Mouse (Mus musculus): ENCODE data around the gene Elk3.

Gene Elk3

GRCm38 (mm10) chr10:93267509-93267908, 43.4 kb downstream of the Elk3 start:
- DNase-seq (ENCODE audit: low spot score) = no peak

DNA sequence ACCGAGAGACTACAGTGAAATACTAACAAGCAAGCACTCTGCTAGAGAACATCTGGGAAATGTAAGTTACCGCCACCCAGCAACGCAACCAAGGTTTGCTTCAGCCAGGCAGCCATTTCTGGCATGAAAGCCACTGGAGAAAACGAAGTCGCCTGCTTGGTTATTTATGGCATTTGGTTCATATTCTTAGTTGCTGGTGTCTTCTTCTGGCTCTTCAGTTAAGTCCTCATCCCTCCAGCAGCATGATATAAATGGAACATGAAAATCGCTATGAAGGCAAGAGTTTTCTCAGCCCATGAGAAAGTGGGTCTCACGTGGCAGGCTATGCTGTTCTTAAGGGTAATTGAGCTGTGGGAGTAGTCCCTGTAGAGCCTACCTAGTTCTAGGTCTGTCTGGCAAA, 44.4 kb downstream of the Elk3 start:
- DNase-seq (ENCODE audit: low spot score) = no peak

GRCm38 (mm10) chr10:93265833-93266232, 45.1 kb downstream of the Elk3 start:
- DNase-seq (ENCODE audit: low spot score) = no peak

GRCm38 (mm10) chr10:93264001-93264400, 46.9 kb downstream of the Elk3 start:
- DNase-seq (ENCODE audit: low spot score) = no peak

DNA sequence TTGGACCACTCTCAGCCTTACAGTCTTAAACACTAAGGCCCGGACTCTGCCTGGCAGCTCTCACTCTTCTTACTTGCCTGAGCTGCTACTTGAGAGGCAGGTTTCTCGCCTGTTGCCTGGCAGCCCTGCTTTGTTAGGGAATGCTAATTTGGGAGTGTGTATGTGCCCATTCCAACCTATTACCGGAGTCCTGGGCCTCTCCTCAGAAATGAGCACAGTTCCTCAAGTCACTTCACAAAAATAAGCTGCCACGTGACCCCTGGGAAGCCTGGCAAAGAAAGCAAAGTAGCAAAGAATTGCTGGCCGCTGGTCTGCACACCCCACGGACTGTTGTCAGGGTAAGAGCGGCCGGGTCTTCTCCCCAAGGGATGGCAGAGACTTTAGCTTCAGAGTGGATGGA, 47.5 kb downstream of the Elk3 start:
- DNase-seq (ENCODE audit: low spot score) = no peak

GRCm38 (mm10) chr10:93261981-93262499, 48.9 kb downstream of the Elk3 start:
- DNase-seq (ENCODE audit: low spot score) = no peak

- no peak for DNase-seq (ENCODE audit: low spot score)
Observed at GRCm38 (mm10) chr10:93261132-93261980, 49.6 kb downstream of the Elk3 start.

GRCm38 (mm10) chr10:93259826-93260225, 51.1 kb downstream of the Elk3 start:
- DNase-seq (ENCODE audit: low spot score) = no peak

GRCm38 (mm10) chr10:93255294-93255693, 55.6 kb downstream of the Elk3 start:
- DNase-seq (ENCODE audit: low spot score) = no peak

DNA sequence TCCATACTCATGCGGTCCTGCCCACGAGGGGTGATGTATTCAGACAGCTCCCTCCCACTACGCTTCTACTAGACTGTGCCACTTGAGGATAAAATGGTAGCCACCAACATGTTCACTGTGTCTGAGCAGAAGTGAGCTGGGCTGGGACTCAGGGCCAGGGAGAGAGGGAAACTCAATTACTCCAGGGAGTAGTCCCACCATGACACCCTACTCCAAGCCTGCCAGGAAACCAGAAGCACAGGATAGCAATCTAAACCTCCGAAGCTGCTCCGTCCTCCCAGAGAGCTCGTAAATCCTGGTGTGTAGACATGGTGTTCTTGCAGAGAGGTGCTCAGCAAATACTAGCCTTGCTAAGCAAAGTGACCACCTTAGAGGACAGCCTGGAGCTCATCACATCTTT, 57.8 kb downstream of the Elk3 start:
- no peak for DNase-seq (ENCODE audit: low spot score)

DNA sequence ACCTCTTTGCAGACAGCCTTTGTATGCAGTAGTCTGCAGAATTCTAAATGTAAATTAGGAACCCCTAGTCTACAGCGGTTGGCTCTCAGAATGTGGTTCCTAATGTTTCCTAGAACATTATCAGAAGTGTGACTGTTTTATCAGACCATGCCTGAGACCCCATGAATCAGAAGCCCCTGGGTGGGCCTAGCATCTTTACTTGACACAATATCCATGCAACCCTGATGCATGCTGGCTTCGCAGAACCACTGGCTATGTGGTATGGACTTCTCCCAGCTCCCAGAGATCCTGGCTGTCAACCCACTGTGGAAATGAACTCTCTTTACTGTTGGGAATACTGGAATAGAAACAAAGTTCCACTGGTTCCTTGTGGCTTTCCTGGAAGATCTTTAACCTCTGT, 58.3 kb downstream of the Elk3 start:
- no peak for DNase-seq (ENCODE audit: low spot score)

DNA sequence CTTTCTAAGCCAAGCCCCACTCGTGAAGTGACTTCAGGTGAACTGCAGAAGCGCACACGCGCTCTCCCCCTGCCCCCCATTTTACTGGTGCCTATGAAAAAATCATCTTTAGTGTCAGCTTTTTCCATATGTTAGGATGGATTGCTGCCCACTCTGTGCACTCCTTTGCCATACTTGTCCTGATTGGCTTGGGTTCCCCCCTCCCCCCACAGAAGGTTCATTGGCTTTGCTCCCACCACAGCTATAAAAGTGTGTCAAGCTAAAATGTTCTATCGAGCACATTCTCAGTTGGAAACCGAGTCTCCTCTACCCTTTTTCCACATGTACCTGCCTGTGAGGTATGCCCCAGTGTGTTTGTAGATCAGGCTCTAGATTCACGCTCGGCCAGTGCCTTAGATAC, 59.5 kb downstream of the Elk3 start:
- DNase-seq (ENCODE audit: low spot score) = no peak

DNA sequence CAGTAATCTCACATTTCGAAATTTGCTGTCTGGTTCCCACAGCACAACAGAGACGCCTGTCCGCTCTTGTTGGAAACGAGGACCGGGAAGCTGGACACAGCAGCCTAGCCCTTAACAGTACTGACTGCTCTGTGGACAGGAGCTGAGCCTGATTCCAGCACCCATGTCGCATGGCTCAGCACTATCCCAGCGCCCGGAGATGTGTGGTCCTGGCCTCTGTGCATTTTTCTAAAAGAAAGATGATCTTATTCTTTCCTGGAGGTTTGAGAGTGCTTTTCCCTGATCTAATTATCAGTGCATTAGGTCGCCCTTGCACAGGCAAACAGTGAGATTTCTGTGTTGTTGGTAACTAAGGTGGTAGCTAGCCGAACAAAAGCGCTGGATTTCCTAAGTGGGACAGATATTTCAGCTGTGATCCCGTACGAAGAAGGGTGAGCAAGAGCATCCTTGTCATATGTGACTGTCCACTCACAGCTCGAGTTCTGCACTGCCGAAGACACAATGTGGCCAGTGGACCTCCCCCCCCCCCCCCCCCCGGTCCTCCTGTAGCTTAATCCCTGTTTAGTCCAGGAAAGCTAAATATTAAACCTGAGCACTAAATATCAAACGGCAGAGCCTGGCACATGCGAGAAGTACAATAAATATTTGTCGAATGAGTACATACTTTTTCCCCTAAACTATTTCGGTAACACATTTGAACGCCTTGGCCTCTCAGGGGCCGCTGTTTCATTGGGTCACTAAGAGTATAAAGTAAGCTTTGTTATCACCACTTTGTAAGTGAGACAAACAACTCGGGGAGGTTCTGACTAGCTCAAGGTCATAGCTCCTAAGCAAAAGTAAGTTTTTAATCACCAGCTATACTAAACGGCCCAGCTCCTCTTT, 60.3 kb downstream of the Elk3 start:
- DNase-seq (ENCODE audit: low spot score) = no peak

DNA sequence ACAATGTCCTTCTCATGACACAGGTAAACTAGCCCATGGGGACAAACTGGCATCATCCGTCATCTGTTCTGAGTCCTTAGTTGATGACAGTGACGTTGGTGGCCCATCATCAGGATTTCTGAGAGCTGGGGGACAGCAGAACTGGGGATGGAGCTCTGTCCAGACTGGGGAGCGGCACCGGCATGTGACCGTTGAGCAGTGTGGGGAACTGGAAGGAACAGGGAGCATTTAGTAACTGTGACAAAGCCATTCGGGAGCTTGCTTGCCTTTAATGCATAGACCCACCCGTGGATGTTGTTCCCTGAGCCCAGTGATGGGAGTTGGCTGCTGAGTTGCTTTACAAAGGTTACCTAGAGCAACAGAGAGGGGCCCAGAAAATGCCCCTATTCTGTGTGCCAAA, 61.0 kb downstream of the Elk3 start:
- DNase-seq (ENCODE audit: low spot score) = no peak

DNA sequence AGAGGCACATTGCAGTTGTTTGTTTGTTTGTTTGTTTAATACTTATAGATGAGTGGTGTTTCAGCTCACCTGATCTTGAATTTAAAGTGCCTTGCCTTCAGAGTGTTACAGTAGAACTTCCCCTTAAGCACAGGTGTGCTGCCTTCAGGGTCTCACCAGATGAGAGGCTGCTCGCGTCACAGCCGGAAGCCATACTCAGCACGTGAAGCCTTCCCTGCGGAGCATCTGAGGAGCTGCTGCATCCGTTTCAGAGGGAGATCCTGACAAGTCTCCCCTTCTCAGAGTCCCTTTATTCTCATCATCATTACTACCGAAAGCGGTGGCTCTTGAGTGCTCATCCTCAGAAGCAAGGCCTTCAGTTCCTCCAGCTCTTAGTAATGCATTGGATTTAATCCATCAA, 62.5 kb downstream of the Elk3 start:
- DNase-seq (ENCODE audit: low spot score) = no peak

DNA sequence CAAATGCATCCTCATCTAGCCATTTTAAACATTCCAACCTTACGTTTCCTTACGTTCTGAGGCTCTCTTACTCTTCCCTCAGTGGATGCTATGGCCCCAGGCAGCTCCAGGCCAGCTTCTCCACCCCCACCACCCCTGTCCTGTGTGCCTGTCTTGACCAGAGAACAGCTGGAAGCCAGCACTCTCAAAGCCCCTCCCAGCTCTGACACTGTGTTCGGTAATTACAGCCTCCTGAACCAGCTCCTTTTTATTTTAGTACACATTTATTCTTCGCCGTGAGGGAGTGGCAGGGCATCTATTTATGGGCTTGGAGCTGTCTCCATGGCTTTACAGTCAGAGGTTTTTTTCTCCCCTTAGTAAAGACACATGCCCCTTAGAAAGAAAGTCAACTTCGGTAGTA, 63.0 kb downstream of the Elk3 start:
- DNase-seq (ENCODE audit: low spot score) = no peak

GRCm38 (mm10) chr10:93247422-93247821, 63.5 kb downstream of the Elk3 start:
- DNase-seq (ENCODE audit: low spot score) = no peak

DNA sequence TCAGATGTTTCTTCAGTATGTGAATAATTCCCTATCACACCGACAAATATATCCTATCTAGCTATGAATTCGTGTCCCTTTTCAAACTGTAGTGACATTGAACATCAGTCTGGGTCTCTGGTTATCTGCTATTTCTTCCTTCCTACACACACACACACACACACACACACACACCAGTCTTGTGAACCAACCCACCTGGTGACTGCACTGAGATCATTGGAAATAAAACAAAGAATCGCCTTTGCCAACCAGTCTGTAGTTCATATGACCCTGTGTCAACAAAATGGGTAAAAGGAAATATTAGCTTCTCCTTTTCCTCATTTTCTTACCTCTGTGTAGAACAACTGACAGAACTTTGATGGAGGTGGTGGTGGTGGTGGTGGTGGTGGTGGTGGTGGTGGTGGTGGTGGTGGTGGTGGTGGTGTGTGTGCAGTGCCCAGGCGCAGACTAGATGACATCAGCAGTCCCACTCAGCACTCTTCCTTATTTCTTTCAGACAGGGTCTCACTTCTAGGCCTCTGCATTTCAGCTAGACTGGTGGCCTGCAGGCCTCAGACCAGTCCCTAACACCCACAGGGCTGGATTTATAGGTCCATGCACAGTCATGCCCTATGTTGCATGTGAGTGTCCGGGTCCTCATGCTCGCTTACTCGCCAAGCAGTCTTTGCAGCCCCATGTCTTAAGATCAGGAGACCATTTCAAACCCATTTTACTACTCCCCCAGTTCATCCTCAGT, 64.6 kb downstream of the Elk3 start:
- no peak for DNase-seq (ENCODE audit: low spot score)

- DNase-seq (ENCODE audit: low spot score) = no peak
Observed at GRCm38 (mm10) chr10:93244209-93244705, 66.7 kb downstream of the Elk3 start.

GRCm38 (mm10) chr10:93242861-93243260, 68.1 kb downstream of the Elk3 start:
- DNase-seq (ENCODE audit: low spot score) = no peak

GRCm38 (mm10) chr10:93242208-93242607, 68.7 kb downstream of the Elk3 start:
- no peak for DNase-seq (ENCODE audit: low spot score)

- DNase-seq (ENCODE audit: low spot score) = no peak
Observed at GRCm38 (mm10) chr10:93239201-93239806, 71.6 kb downstream of the Elk3 start.
